ENCODE assay signal across 8 mouse cellular contexts in genomic region chr1:132316625-132316994, GRCm38 (mm10). TPM values are rescaled to one million over a fixed set of nuclear protein-coding genes. Genes with fewer than 3 reads are reported as not detected.
DNase-seq lines count a peak whose midpoint lies in the region; ATAC-seq and TF ChIP-seq lines count a peak whose summit lies in the region.

No protein-coding gene starts in this region.

- H3K4me2 ChIP-seq in embryonic facial prominence, embryonic 13.5 days, result peak overlapping the region; percentile 98
- peak overlapping the region; percentile 96 for H3K4me2 ChIP-seq in limb, embryonic 12.5 days

- peaks cover 16% of the 10 kb centered on the region for H3K4me1 ChIP-seq in lung, adult 2 months (ENCODE audit: control insufficient read depth, insufficient read depth, low read length)
- peaks cover 17% of the 10 kb centered on the region; the same call in 1 of the 2 replicates for H3K4me1 ChIP-seq in embryonic facial prominence, embryonic 13.5 days
- peaks cover 14% of the 10 kb centered on the region for H3K4me1 ChIP-seq in limb, embryonic 12.5 days (replicated peaks)
- peaks cover 18% of the 10 kb centered on the region for H3K4me1 ChIP-seq in olfactory bulb, adult 2 months (ENCODE audit: control insufficient read depth, insufficient read depth, low read length)

- no peak overlapping the region for H3K27ac ChIP-seq in embryonic facial prominence, embryonic 13.5 days
- no peak overlapping the region for H3K27ac ChIP-seq in limb, embryonic 12.5 days
- no peak overlapping the region for H3K27ac ChIP-seq in olfactory bulb, adult 2 months (ENCODE audit: insufficient read depth, low read depth, low read length)

- DNase-seq in lung, adult 2 months, result no peak
- no peak for DNase-seq in lung, adult 18-20 months
- no peak for DNase-seq in adrenal gland, postnatal 36 days
- no peak for DNase-seq in embryo, embryonic 11 days
- no peak for DNase-seq in layer of hippocampus, postnatal 10 days (ENCODE audit: low spot score in 2 of 2)

- 22% methylated on average over 7 of the region's 7 CpGs for WGBS in lung, adult 2 months
- WGBS in embryonic facial prominence, embryonic 13.5 days, result 40% methylated on average over 7 of the region's 7 CpGs
- WGBS in limb, embryonic 12.5 days, result 35% methylated on average over 7 of the region's 7 CpGs
- 67% methylated on average over 7 of the region's 7 CpGs for WGBS in olfactory bulb, adult 2 months

- ATAC-seq in embryonic facial prominence, embryonic 13.5 days (ENCODE audit: insufficient number of reproducible peaks, insufficient read depth, low FRiP score, low TSS enrichment, low read depth), result no peak
- ATAC-seq in limb, embryonic 12.5 days (ENCODE audit: insufficient number of reproducible peaks, insufficient read depth, low FRiP score, low TSS enrichment, low read depth), result no peak

- H3K4me3 ChIP-seq in lung, adult 2 months (replicated peaks; ENCODE audit: extremely low read depth, low read depth, low read length), result peak overlapping the region; percentile 81
- H3K4me3 ChIP-seq in embryonic facial prominence, embryonic 13.5 days, result peak overlapping the region; percentile 58
- peak overlapping the region; percentile 54 for H3K4me3 ChIP-seq in limb, embryonic 12.5 days (replicated peaks)
- H3K4me3 ChIP-seq in olfactory bulb, adult 2 months (ENCODE audit: insufficient read depth, low read depth, low read length), result peak overlapping the region; percentile 48

- no peaks in the 10 kb centered on the region for H3K36me3 ChIP-seq in embryonic facial prominence, embryonic 13.5 days
- H3K36me3 ChIP-seq in limb, embryonic 12.5 days, result no peaks in the 10 kb centered on the region

- peak overlapping the region; percentile 68; the same call in 1 of the 2 replicates for H3K9ac ChIP-seq in embryonic facial prominence, embryonic 13.5 days
- peak overlapping the region; percentile 62; the same call in 1 of the 2 replicates for H3K9ac ChIP-seq in limb, embryonic 12.5 days (replicated peaks)

- no peak for TF ChIP-seq POLR2A in lung, adult 2 months (IDR thresholded peaks at IDR 0.05; ENCODE audit: borderline replicate concordance, extremely low read depth, low read depth, low read length)
- no peak for TF ChIP-seq POLR2A in olfactory bulb, adult 2 months (IDR thresholded peaks at IDR 0.05; ENCODE audit: insufficient read depth, low read depth, low read length)

- no peak for TF ChIP-seq CTCF in lung, adult 2 months (IDR thresholded peaks at IDR 0.05; ENCODE audit: insufficient read depth, low read length)
- no peak for TF ChIP-seq CTCF in olfactory bulb, adult 2 months (IDR thresholded peaks at IDR 0.05; ENCODE audit: insufficient read depth, low read depth, low read length)

- H3K9me3 ChIP-seq in embryonic facial prominence, embryonic 13.5 days, result no peaks in the 10 kb centered on the region
- no peaks in the 10 kb centered on the region for H3K9me3 ChIP-seq in limb, embryonic 12.5 days

- H3K27me3 ChIP-seq in embryonic facial prominence, embryonic 13.5 days, result peaks cover 60% of the 10 kb centered on the region
- peaks cover 56% of the 10 kb centered on the region for H3K27me3 ChIP-seq in limb, embryonic 12.5 days

RNA-seq across cellular contexts. Expression of gene Nuak2, which starts 0.7 kb away (rescaled TPM):
- 9.6 and 10.4 TPM in 2 replicates for polyA plus RNA-seq in lung, adult 2 months (2012; rRNA removed)
- polyA plus RNA-seq in embryonic facial prominence, embryonic 13.5 days (2015; fragmentation: Nextera tagmentation; extraction: Ambion mirVana), result 2.2 and 4.4 TPM in 2 replicates
- 0.63 and 0.95 TPM in 2 replicates for polyA plus RNA-seq in limb, embryonic 12.5 days (2016; fragmentation: Nextera tagmentation; extraction: Ambion mirVana)
- polyA plus RNA-seq in olfactory bulb, adult 2 months (2012; ENCODE audit: insufficient read depth, insufficient read length, low replicate concordance, missing spikeins), result not detected in 2 replicates
- 1 to 10 TPM; 2.8 to 4.9 TPM for total RNA-seq in adrenal gland, postnatal 36 days (2021)
- 1 to 10 TPM; 3.1 TPM for total RNA-seq in layer of hippocampus, postnatal 10 days (2021)

RNA-seq across cellular contexts. Expression of gene Klhdc8a, which starts 18.2 kb away (rescaled TPM):
- polyA plus RNA-seq in lung, adult 2 months (2012; rRNA removed), result 3.2 and 4.6 TPM in 2 replicates
- 0.23 and 0.25 TPM in 2 replicates for polyA plus RNA-seq in embryonic facial prominence, embryonic 13.5 days (2015; fragmentation: Nextera tagmentation; extraction: Ambion mirVana)
- 0.05 TPM in 1 of 2 replicates, not detected in the other for polyA plus RNA-seq in limb, embryonic 12.5 days (2016; fragmentation: Nextera tagmentation; extraction: Ambion mirVana)
- not detected in 2 replicates for polyA plus RNA-seq in olfactory bulb, adult 2 months (2012; ENCODE audit: insufficient read depth, insufficient read length, low replicate concordance, missing spikeins)
- 100 to 1,000 TPM; 155 to 161 TPM for total RNA-seq in adrenal gland, postnatal 36 days (2021)
- 10 to 100 TPM; 11.1 to 11.5 TPM for total RNA-seq in layer of hippocampus, postnatal 10 days (2021)
